Mouse (Mus musculus) E14TG2a.4 (cell line): ENCODE data around the gene Ubxn10.

Experiments
- CTCF ChIP-seq: conservative IDR thresholded peaks from 2 replicates; pipeline ENCODE4 v1.5.1; 2014; ENCODE audit warnings: low read length
- NANOG ChIP-seq: IDR thresholded peaks from 2 replicates; pipeline ENCODE4 v1.6.1; 2014; ENCODE audit warnings: borderline replicate concordance, low read length, mixed read lengths
- POU5F1 ChIP-seq: IDR thresholded peaks from 2 replicates; pipeline ENCODE4 v1.6.1; 2014; ENCODE audit warnings: low read length, borderline replicate concordance

DNA sequence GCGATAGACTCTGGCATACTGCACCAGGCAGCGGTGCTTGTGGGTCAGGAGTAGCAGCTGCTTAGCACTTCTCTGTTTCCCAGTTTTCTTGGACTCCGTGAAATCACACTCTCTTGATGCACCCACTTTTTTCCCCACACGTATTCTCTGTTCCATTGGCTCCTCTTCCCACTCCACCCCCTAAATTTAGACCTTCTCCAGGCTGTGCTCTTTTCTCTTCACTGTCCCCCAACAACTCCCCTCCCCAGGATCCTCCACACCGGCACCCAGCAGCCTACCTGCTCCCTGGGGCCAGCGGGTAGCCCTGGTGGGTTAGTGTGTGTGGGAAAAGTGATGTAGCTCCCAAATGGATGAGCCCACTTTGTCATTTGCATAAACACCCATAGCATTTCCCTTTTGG is 51.2 kb downstream of the Ubxn10 start:
- TF ChIP-seq CTCF (no peak), POU5F1 (no peak), NANOG (no peak)
